Mouse (Mus musculus) lung, postnatal 0 days (tissue): ENCODE results near the gene Slc16a1.

Source experiments
- CTCF ChIP-seq: IDR thresholded peaks from 2 replicates; pipeline ENCODE4 v1.5.1; 2016; ENCODE audit warnings: antibody characterized with exemption, mild to moderate bottlenecking
- EP300 ChIP-seq: IDR thresholded peaks from 2 replicates; pipeline ENCODE4 v1.6.1; 2016; ENCODE audit warnings: antibody characterized with exemption, mild to moderate bottlenecking, control low read depth

DNA sequence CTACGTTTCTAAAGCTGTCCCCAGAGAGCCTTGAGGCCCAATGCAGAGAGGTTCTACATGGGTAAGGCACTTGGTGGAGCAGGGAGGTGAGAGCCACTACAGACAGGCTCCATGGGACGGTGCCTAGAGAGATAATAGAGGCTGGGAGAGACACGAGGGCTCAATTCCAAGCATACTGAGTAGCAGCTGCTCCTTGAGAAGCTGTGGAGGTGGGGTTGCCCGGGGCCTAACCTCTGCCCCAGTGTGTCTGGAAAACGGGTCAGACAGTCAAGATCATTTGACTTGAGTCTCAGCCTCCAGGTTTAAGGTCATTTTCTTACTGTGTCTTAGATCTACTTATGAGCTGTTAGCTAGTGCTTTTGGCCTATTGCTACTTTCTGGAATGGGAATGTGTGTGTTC, 25.4 kb upstream of the Slc16a1 start:
- no peak for TF ChIP-seq EP300
- TF ChIP-seq CTCF: no peak
